Mouse (Mus musculus): ENCODE results near the gene Gm10722. TPM values are rescaled to one million over a fixed set of nuclear protein-coding genes. Genes with fewer than 3 reads are reported as not detected.
"Not testable (repeated sequence)": the region's sequence is repeated elsewhere in the genome, so short reads cannot be mapped to it uniquely, and the experiment has no call there.

The Gm10722 gene
- not detected for total RNA-seq (2022)

- peak; percentile 12 to 14 for DNase-seq (ENCODE audit: low spot score in 2 of 2)
These were observed at the start of gene Gm10722 for GRCm38 (mm10) chr9:3000445-3000972. Gene Gm10722 (plus strand): TSS chr9:3000922.

GRCm38 (mm10) chr9:3001006-3001405, 284 bp downstream of the Gm10722 start:
- DNase-seq (ENCODE audit: low spot score in 2 of 2) = peak in 1 of 2 experiments; percentile 14

- peak; percentile 93 to 99 for DNase-seq (ENCODE audit: low spot score in 2 of 2)
These were observed 1.4 kb downstream of the Gm10722 start for GRCm38 (mm10) chr9:3001948-3002659.

- DNase-seq (ENCODE audit: low spot score in 2 of 2) = not testable (repeated sequence)
These were observed 2.2 kb downstream of the Gm10722 start, which contains the start of gene Gm11168 for GRCm38 (mm10) chr9:3002794-3003396. Gene Gm11168 (plus strand): TSS chr9:3003346.

GRCm38 (mm10) chr9:3006179-3006578, 5.5 kb downstream of the Gm10722 start:
- DNase-seq (ENCODE audit: low spot score in 2 of 2) = not testable (repeated sequence)

GRCm38 (mm10) chr9:3006636-3007035, 5.9 kb downstream of the Gm10722 start:
- peak; percentile 98 to 100 for DNase-seq (ENCODE audit: low spot score in 2 of 2)

- not testable (repeated sequence) for DNase-seq (ENCODE audit: low spot score in 2 of 2)
These were observed 6.5 kb downstream of the Gm10722 start for GRCm38 (mm10) chr9:3007272-3007671.

GRCm38 (mm10) chr9:3009331-3009730, 8.6 kb downstream of the Gm10722 start:
- DNase-seq (ENCODE audit: low spot score in 2 of 2) = not testable (repeated sequence)

- not testable (repeated sequence) for DNase-seq (ENCODE audit: low spot score in 2 of 2)
These were observed 11.4 kb downstream of the Gm10722 start for GRCm38 (mm10) chr9:3012054-3012621.

GRCm38 (mm10) chr9:3012733-3013279, 12.1 kb downstream of the Gm10722 start, which contains the start of gene Gm10721:
Gene Gm10721 (plus strand): TSS chr9:3013140.
- DNase-seq (ENCODE audit: low spot score in 2 of 2) = not testable (repeated sequence)

- DNase-seq (ENCODE audit: low spot score in 2 of 2) = not testable (repeated sequence)
These were observed 14.6 kb downstream of the Gm10722 start, which contains the start of gene Gm10720 for GRCm38 (mm10) chr9:3015354-3015753. Gene Gm10720 (plus strand): TSS chr9:3015654.

- not testable (repeated sequence) for DNase-seq (ENCODE audit: low spot score in 2 of 2)
These were observed 15.2 kb downstream of the Gm10722 start for GRCm38 (mm10) chr9:3015896-3016295.

- not testable (repeated sequence) for DNase-seq (ENCODE audit: low spot score in 2 of 2)
These were observed 16.4 kb downstream of the Gm10722 start, which contains the start of gene Gm10719 for GRCm38 (mm10) chr9:3017108-3017507. Gene Gm10719 (plus strand): TSS chr9:3017408.

GRCm38 (mm10) chr9:3018944-3019343, 18.2 kb downstream of the Gm10722 start:
- DNase-seq (ENCODE audit: low spot score in 2 of 2) = peak; percentile 1 to 60

- peak; percentile 3 to 70 for DNase-seq (ENCODE audit: low spot score in 2 of 2)
These were observed 19.4 kb downstream of the Gm10722 start for GRCm38 (mm10) chr9:3019835-3020727.

- peak; percentile 43 to 81 for DNase-seq (ENCODE audit: low spot score in 2 of 2)
These were observed 21.7 kb downstream of the Gm10722 start for GRCm38 (mm10) chr9:3022316-3023008.

GRCm38 (mm10) chr9:3023312-3023984, 22.7 kb downstream of the Gm10722 start, which contains the start of gene Gm10718:
Gene Gm10718 (plus strand): TSS chr9:3023547.
- peak; percentile 18 to 44 for DNase-seq (ENCODE audit: low spot score in 2 of 2)

GRCm38 (mm10) chr9:3023985-3024648, 23.4 kb downstream of the Gm10722 start:
- DNase-seq (ENCODE audit: low spot score in 2 of 2) = peak; percentile 99 to 100
